Mouse (Mus musculus): ENCODE data around the gene Adcy7.
A peak's percentile ranks its signal among the peaks of the same experiment; 100 is the strongest.

- TF ChIP-seq CTCF (IDR thresholded peaks at IDR 0.05; ENCODE audit: low read depth) = peak; percentile 55
- TF ChIP-seq EP300 (IDR thresholded peaks at IDR 0.05; ENCODE audit: low read depth) = no peak
Measured at GRCm38 (mm10) chr8:88269107-88269875, 2.9 kb upstream of the Adcy7 start.

Data from liver, embryonic 14.5 days (tissue).